Mouse (Mus musculus) forebrain, embryonic 15.5 days (tissue): ENCODE data around the gene Dusp11. TPM values are rescaled to one million over a fixed set of nuclear protein-coding genes. Genes with fewer than 3 reads are reported as not detected.
"Not testable (repeated sequence)": the region's sequence is repeated elsewhere in the genome, so short reads cannot be mapped to it uniquely, and the experiment has no call there.

Experiments
- ATAC-seq: fragments of 200-750 bp; cut with Nextera tagmentation; replicated peaks from 2 replicates; pipeline ENCODE4 v1.8.0; 2017; ENCODE audit warnings: mild to moderate bottlenecking, moderate TSS enrichment, moderate library complexity
- H3K27ac ChIP-seq: fragments of 300-500 bp; sonication (generic); replicated peaks from 2 replicates; pipeline ENCODE4 v1.5.1; 2015; ENCODE audit warnings: mild to moderate bottlenecking, inconsistent platforms
- H3K27me3 ChIP-seq: fragments of 300-500 bp; sonication (generic); 2 replicates; pipeline ENCODE4 v1.6.1; 2015; ENCODE audit warnings: inconsistent platforms
- H3K36me3 ChIP-seq: fragments of 300-500 bp; sonication (generic); 2 replicates; pipeline ENCODE4 v1.6.1; 2015; ENCODE audit warnings: mild to moderate bottlenecking, inconsistent platforms
- H3K4me1 ChIP-seq: fragments of 300-500 bp; sonication (generic); 2 replicates; pipeline ENCODE4 v1.6.1; 2015; ENCODE audit warnings: inconsistent platforms
- H3K4me2 ChIP-seq: fragments of 300-500 bp; sonication (generic); replicated peaks from 2 replicates; pipeline ENCODE4 v1.6.1; 2015; ENCODE audit warnings: mild to moderate bottlenecking, inconsistent platforms
- H3K4me3 ChIP-seq: fragments of 300-500 bp; sonication (generic); 2 replicates; pipeline ENCODE4 v1.5.1; 2015; ENCODE audit warnings: mild to moderate bottlenecking, inconsistent platforms
- H3K9ac ChIP-seq: fragments of 300-500 bp; sonication (generic); replicated peaks from 2 replicates; pipeline ENCODE4 v1.6.1; 2015; ENCODE audit warnings: mild to moderate bottlenecking, inconsistent platforms
- H3K9me3 ChIP-seq: fragments of 300-500 bp; sonication (generic); 2 replicates; pipeline ENCODE4 v1.6.1; 2016; ENCODE audit warnings: inconsistent platforms
- WGBS: fragments of 180-500 bp; shearing (Covaris S2); methylation state at CpG from one replicate; pipeline ENCODE4 v1.1.7; 2015; ENCODE audit warnings: mixed read lengths; 5-methylcytosine and 5-hydroxymethylcytosine counted together
- polyA plus RNA-seq: library from polyadenylated mRNA; unstranded; fragments of >200 nt; fragmentation: Nextera tagmentation; extraction: Ambion mirVana; gene quantifications from 2 replicates; pipeline ENCODE4 v1.2.1, GENCODE M21; 2015

Dusp11 gene
- 42.7 and 47.9 TPM in 2 replicates for polyA plus RNA-seq

GRCm38 (mm10) chr6:85961101-85962091 lies at the start of gene Dusp11:
Dusp11 (minus strand) TSS chr6:85961667.
- H3K27ac ChIP-seq: peak within 1 kb of the TSS; percentile 95
- peaks cover 24% of the 10 kb centered on the region for H3K4me1 ChIP-seq
- H3K4me2 ChIP-seq: peak within 1 kb of the TSS; percentile 74
- peak; percentile 98 for ATAC-seq
- H3K27me3 ChIP-seq: no peaks in the 10 kb centered on the region
- H3K9ac ChIP-seq: peak within 1 kb of the TSS; percentile 96
- H3K4me3 ChIP-seq: peak within 1 kb of the TSS; percentile 98
- WGBS: under 1% methylated on average over 70 of the region's 70 CpGs
- H3K36me3 ChIP-seq: peaks cover 17% of the 10 kb centered on the region
- no peaks in the 10 kb centered on the region for H3K9me3 ChIP-seq

- Histone ChIP-seq H3K36me3 (no peaks in the 10 kb centered on the region), H3K4me1 (no peaks in the 10 kb centered on the region), H3K9ac (0 out of 2 replicates have a peak overlapping the region, but pooled peaks have one; percentile 15), H3K4me3 (no peak overlapping the region), H3K9me3 (no peaks in the 10 kb centered on the region), H3K4me2 (no peak overlapping the region), H3K27me3 (no peaks in the 10 kb centered on the region), H3K27ac (no peak overlapping the region)
- 41% methylated on average over 4 of the region's 4 CpGs for whole genome bisulfite sequencing
- ATAC-seq: peak; percentile 58
Observed at GRCm38 (mm10) chr6:86009980-86010379, 48.5 kb upstream of the Dusp11 start.

GRCm38 (mm10) chr6:86004271-86005148 lies 43.0 kb upstream of the Dusp11 start:
- Histone ChIP-seq H3K36me3 (no peaks in the 10 kb centered on the region), H3K4me3 (peak overlapping the region; percentile 15), H3K4me1 (peaks cover 7% of the 10 kb centered on the region), H3K4me2 (peak overlapping the region; percentile 38), H3K9me3 (no peaks in the 10 kb centered on the region), H3K9ac (peak overlapping the region; percentile 38; the same call in 1 of the 2 replicates), H3K27me3 (no peaks in the 10 kb centered on the region), H3K27ac (no peak overlapping the region)
- ATAC-seq: peak; percentile 92
- 12% methylated on average over 18 of the region's 18 CpGs for WGBS

- Histone ChIP-seq H3K9ac (no peak overlapping the region), H3K27ac (no peak overlapping the region), H3K9me3 (no peaks in the 10 kb centered on the region), H3K4me2 (no peak overlapping the region), H3K4me3 (no peak overlapping the region), H3K27me3 (no peaks in the 10 kb centered on the region), H3K36me3 (no peaks in the 10 kb centered on the region), H3K4me1 (peaks cover 7% of the 10 kb centered on the region)
- 78% methylated on average over 18 of the region's 18 CpGs for WGBS
- ATAC-seq: no peak
Observed at GRCm38 (mm10) chr6:86003405-86003925, 42.0 kb upstream of the Dusp11 start.

GRCm38 (mm10) chr6:85990774-85991173 lies 29.3 kb upstream of the Dusp11 start:
- not testable (repeated sequence) for H3K9ac ChIP-seq, H3K4me1 ChIP-seq, H3K27ac ChIP-seq, H3K4me3 ChIP-seq, H3K27me3 ChIP-seq, H3K4me2 ChIP-seq, H3K9me3 ChIP-seq, ATAC-seq, H3K36me3 ChIP-seq
- WGBS: 85% methylated on average over 5 of the region's 5 CpGs

GRCm38 (mm10) chr6:85989570-85989969 lies 28.1 kb upstream of the Dusp11 start:
- not testable (repeated sequence) for H3K4me2 ChIP-seq, H3K27me3 ChIP-seq, H3K4me3 ChIP-seq, H3K9me3 ChIP-seq, ATAC-seq, H3K36me3 ChIP-seq, H3K27ac ChIP-seq, H3K9ac ChIP-seq, H3K4me1 ChIP-seq
- 89% methylated on average over 5 of the region's 5 CpGs for WGBS

- no peak overlapping the region for H3K4me3 ChIP-seq
- no peaks in the 10 kb centered on the region for H3K27me3 ChIP-seq
- H3K9me3 ChIP-seq: no peaks in the 10 kb centered on the region
- H3K27ac ChIP-seq: no peak overlapping the region
- no peaks in the 10 kb centered on the region for H3K36me3 ChIP-seq
- no peak overlapping the region for H3K4me2 ChIP-seq
- no peak for ATAC-seq
- H3K9ac ChIP-seq: no peak overlapping the region
- no peaks in the 10 kb centered on the region for H3K4me1 ChIP-seq
- 72% methylated on average over 8 of the region's 8 CpGs for WGBS
Observed at GRCm38 (mm10) chr6:85984351-85984750, 22.9 kb upstream of the Dusp11 start.

GRCm38 (mm10) chr6:85978736-85979135 lies 17.3 kb upstream of the Dusp11 start:
- not testable (repeated sequence) for H3K4me2 ChIP-seq, H3K36me3 ChIP-seq, H3K9me3 ChIP-seq, H3K4me1 ChIP-seq, H3K27me3 ChIP-seq, H3K4me3 ChIP-seq, H3K27ac ChIP-seq, ATAC-seq, H3K9ac ChIP-seq
- 79% methylated on average over 4 of the region's 4 CpGs for WGBS

- 91% methylated on average over 5 of the region's 5 CpGs for WGBS
- no peaks in the 10 kb centered on the region for H3K36me3 ChIP-seq
- H3K4me3 ChIP-seq: no peak overlapping the region
- no peak overlapping the region for H3K9ac ChIP-seq
- ATAC-seq: no peak
- no peak overlapping the region for H3K27ac ChIP-seq
- H3K27me3 ChIP-seq: no peaks in the 10 kb centered on the region
- H3K4me1 ChIP-seq: no peaks in the 10 kb centered on the region
- no peak overlapping the region for H3K4me2 ChIP-seq
- H3K9me3 ChIP-seq: no peaks in the 10 kb centered on the region
Observed at GRCm38 (mm10) chr6:85976242-85976641, 14.8 kb upstream of the Dusp11 start.

GRCm38 (mm10) chr6:85975761-85976160 lies 14.3 kb upstream of the Dusp11 start:
- WGBS: 94% methylated on average over 1 of the region's 1 CpGs
- Histone ChIP-seq H3K4me2 (no peak overlapping the region), H3K9ac (no peak overlapping the region), H3K27me3 (no peaks in the 10 kb centered on the region), H3K36me3 (no peaks in the 10 kb centered on the region), H3K27ac (no peak overlapping the region), H3K4me1 (no peaks in the 10 kb centered on the region), H3K9me3 (no peaks in the 10 kb centered on the region), H3K4me3 (no peak overlapping the region)
- ATAC-seq: no peak

- no peak overlapping the region for H3K4me3 ChIP-seq
- H3K4me2 ChIP-seq: no peak overlapping the region
- no peaks in the 10 kb centered on the region for H3K9me3 ChIP-seq
- H3K27ac ChIP-seq: no peak overlapping the region
- H3K9ac ChIP-seq: no peak overlapping the region
- no peak for ATAC-seq
- WGBS: 69% methylated on average over 10 of the region's 10 CpGs
- H3K36me3 ChIP-seq: no peaks in the 10 kb centered on the region
- no peaks in the 10 kb centered on the region for H3K4me1 ChIP-seq
- H3K27me3 ChIP-seq: no peaks in the 10 kb centered on the region
Observed at GRCm38 (mm10) chr6:85974941-85975617, 13.6 kb upstream of the Dusp11 start.
